Comparison of ENCODE assay signal across 23 mouse cellular contexts in genomic region chr19:53832512-53832911, GRCm38 (mm10). TPM values are rescaled to one million over a fixed set of nuclear protein-coding genes. Genes with fewer than 3 reads are reported as not detected.
DNase-seq lines count a peak whose midpoint lies in the region; ATAC-seq lines count a peak whose summit lies in the region.
"Had no signal": no experiment of that assay in that cellular context is flagged by ENCODE, and none has a peak within 500 bp of the region (broad histone marks: within the 10 kb centered on the region; RNA-seq: fewer than 3 reads in every experiment).

No protein-coding gene starts in this region.

- no peak for DNase-seq in forebrain, embryonic 11.5 days (ENCODE audit: low spot score)
- DNase-seq in 3T3-L1 (ENCODE audit: low read depth, low spot score), result peak; percentile 20
- peak; percentile 64 for DNase-seq in embryo, embryonic 11 days
- DNase-seq in right cerebral cortex, postnatal 36 days (ENCODE audit: low spot score in 2 of 2), result no peak
- DNase-seq in gastrocnemius, postnatal 36 days, result no peak
- DNase-seq in adrenal gland, postnatal 14 days, result no peak
- DNase-seq: adrenal gland, postnatal 10 days; cerebellum, adult 11 months; cerebellum, postnatal 10 days; heart, postnatal 14 days; kidney, postnatal 4 days had no signal

- no peak overlapping the region for H3K9ac ChIP-seq in forebrain, embryonic 11.5 days (ENCODE audit: low read length)
- H3K9ac ChIP-seq in forebrain, embryonic 16.5 days (replicated peaks; ENCODE audit: low read depth, low read length), result no peak overlapping the region
- H3K9ac ChIP-seq in forebrain, embryonic 15.5 days (replicated peaks), result no peak overlapping the region
- H3K9ac ChIP-seq: embryonic facial prominence, embryonic 12.5 days; hindbrain, embryonic 13.5 days; intestine, embryonic 15.5 days; kidney, embryonic 15.5 days; limb, embryonic 15.5 days; liver, embryonic 15.5 days had no signal

- peaks cover 10% of the 10 kb centered on the region; the same call in 1 of the 2 replicates for H3K4me1 ChIP-seq in forebrain, embryonic 11.5 days (replicated peaks; ENCODE audit: control insufficient read depth, insufficient read depth, low read length)
- H3K4me1 ChIP-seq in forebrain, embryonic 16.5 days (replicated peaks; ENCODE audit: control insufficient read depth, insufficient read depth, low read length), result peaks cover 27% of the 10 kb centered on the region
- H3K4me1 ChIP-seq in forebrain, embryonic 15.5 days, result peaks cover 37% of the 10 kb centered on the region

- H3K4me2 ChIP-seq in forebrain, embryonic 11.5 days (ENCODE audit: low read depth, low read length, severe bottlenecking), result 0 out of 2 replicates have a peak overlapping the region, but pooled peaks have one; percentile 19
- H3K4me2 ChIP-seq in forebrain, embryonic 16.5 days (ENCODE audit: low read length), result no peak overlapping the region
- no peak overlapping the region for H3K4me2 ChIP-seq in forebrain, embryonic 15.5 days (replicated peaks)
- H3K4me2 ChIP-seq: embryonic facial prominence, embryonic 12.5 days; heart, embryonic 11.5 days; hindbrain, embryonic 13.5 days; intestine, embryonic 15.5 days; kidney, embryonic 15.5 days; limb, embryonic 15.5 days; liver, embryonic 15.5 days had no signal

- 0 out of 2 replicates have a peak, but pooled peaks have one; percentile 10 for ATAC-seq in forebrain, embryonic 11.5 days (replicated peaks; ENCODE audit: low FRiP score)
- ATAC-seq in forebrain, embryonic 16.5 days, result no peak
- ATAC-seq in forebrain, embryonic 15.5 days (replicated peaks), result no peak
- ATAC-seq: intestine, embryonic 15.5 days; lung, postnatal 0 days; midbrain, embryonic 16.5 days had no signal

- WGBS in forebrain, embryonic 11.5 days, result 20% methylated on average over 7 of the region's 7 CpGs
- WGBS in forebrain, embryonic 16.5 days, result 10% methylated on average over 7 of the region's 7 CpGs
- 11% methylated on average over 7 of the region's 7 CpGs for WGBS in forebrain, embryonic 15.5 days

- peak overlapping the region; percentile 74 for H3K27ac ChIP-seq in forebrain, embryonic 11.5 days (ENCODE audit: low read depth, low read length)
- H3K27ac ChIP-seq in forebrain, embryonic 16.5 days (ENCODE audit: low read length), result no peak overlapping the region
- peak overlapping the region; percentile 44; the same call in 1 of the 2 replicates for H3K27ac ChIP-seq in forebrain, embryonic 15.5 days (replicated peaks)
- H3K27ac ChIP-seq: embryonic facial prominence, embryonic 12.5 days; hindbrain, embryonic 13.5 days; intestine, embryonic 15.5 days; kidney, embryonic 15.5 days; limb, embryonic 15.5 days; liver, embryonic 15.5 days; stomach, postnatal 0 days had no signal

- intact Hi-C loops in gastrocnemius, postnatal 36 days (cut with DNase I), result no loop called here

- no peaks in the 10 kb centered on the region for H3K36me3 ChIP-seq in forebrain, embryonic 11.5 days (ENCODE audit: control insufficient read depth, insufficient read depth, low read length)
- no peaks in the 10 kb centered on the region for H3K36me3 ChIP-seq in forebrain, embryonic 16.5 days (ENCODE audit: control insufficient read depth, insufficient read depth)
- no peaks in the 10 kb centered on the region for H3K36me3 ChIP-seq in forebrain, embryonic 15.5 days
- H3K36me3 ChIP-seq: embryonic facial prominence, embryonic 12.5 days; hindbrain, embryonic 13.5 days; intestine, embryonic 15.5 days; kidney, embryonic 15.5 days; limb, embryonic 15.5 days; liver, embryonic 15.5 days had no signal

- no peaks in the 10 kb centered on the region for H3K27me3 ChIP-seq in forebrain, embryonic 11.5 days (ENCODE audit: control insufficient read depth, insufficient read depth, low read length)
- no peaks in the 10 kb centered on the region for H3K27me3 ChIP-seq in forebrain, embryonic 16.5 days (replicated peaks; ENCODE audit: control insufficient read depth, insufficient read depth, low read length)
- no peaks in the 10 kb centered on the region for H3K27me3 ChIP-seq in forebrain, embryonic 15.5 days
- H3K27me3 ChIP-seq: embryonic facial prominence, embryonic 12.5 days; hindbrain, embryonic 13.5 days; intestine, embryonic 15.5 days; kidney, embryonic 15.5 days; limb, embryonic 15.5 days; liver, embryonic 15.5 days had no signal

- H3K9me3 ChIP-seq in forebrain, embryonic 11.5 days (ENCODE audit: control insufficient read depth, low read length), result no peaks in the 10 kb centered on the region
- no peaks in the 10 kb centered on the region for H3K9me3 ChIP-seq in forebrain, embryonic 16.5 days (ENCODE audit: control insufficient read depth, low read length)
- H3K9me3 ChIP-seq in forebrain, embryonic 15.5 days, result no peaks in the 10 kb centered on the region
- H3K9me3 ChIP-seq: embryonic facial prominence, embryonic 12.5 days; hindbrain, embryonic 13.5 days; intestine, embryonic 15.5 days; kidney, embryonic 15.5 days; limb, embryonic 15.5 days; liver, embryonic 15.5 days had no signal

- H3K4me3 ChIP-seq in forebrain, embryonic 11.5 days (ENCODE audit: low read depth, low read length), result no peak overlapping the region
- H3K4me3 ChIP-seq in forebrain, embryonic 16.5 days (replicated peaks; ENCODE audit: low read length), result no peak overlapping the region
- no peak overlapping the region for H3K4me3 ChIP-seq in forebrain, embryonic 15.5 days
- H3K4me3 ChIP-seq: embryonic facial prominence, embryonic 12.5 days; hindbrain, embryonic 13.5 days; intestine, embryonic 15.5 days; kidney, embryonic 15.5 days; limb, embryonic 15.5 days; liver, embryonic 15.5 days had no signal

RNA-seq across cellular contexts. Expression of gene Pdcd4, which starts 59.5 kb away (rescaled TPM):
- polyA plus RNA-seq in forebrain, embryonic 11.5 days (2014; fragmentation: Nextera tagmentation; extraction: Ambion mirVana), result 84.0 and 90.6 TPM in 2 replicates
- 76.7 and 90.8 TPM in 2 replicates for polyA plus RNA-seq in forebrain, embryonic 16.5 days (2015; fragmentation: Nextera tagmentation; extraction: Ambion mirVana)
- 90.4 and 94.7 TPM in 2 replicates for polyA plus RNA-seq in forebrain, embryonic 15.5 days (2015; fragmentation: Nextera tagmentation; extraction: Ambion mirVana)
- 10 to 100 TPM; 13.6 to 15.8 TPM for total RNA-seq in gastrocnemius, postnatal 36 days (2021)
- total RNA-seq in adrenal gland, postnatal 14 days (2021), result 109 and 110 TPM in 2 replicates

Comparison
In these comparisons a context has a peak if more than half of its experiments do, and no peak if none do; other contexts are left out.
1. DNase-seq: peak in 3T3-L1 (single experiment) and embryo, embryonic 11 days (single experiment); none in forebrain, embryonic 11.5 days (single experiment), right cerebral cortex, postnatal 36 days (0 of 2), gastrocnemius, postnatal 36 days (0 of 2) and adrenal gland, postnatal 14 days (single experiment).